Mouse (Mus musculus) heart, embryonic 12.5 days (tissue): ENCODE measurements at regions not wholly inside any gene's neighbourhood (a gene's known extent, or its start where the extent isn't known, plus 50 kb on each side); places are given as distances from the start of the nearest gene placed in this dataset.
"Not testable (repeated sequence)": the region's sequence is repeated elsewhere in the genome, so short reads cannot be mapped to it uniquely, and the experiment has no call there.

ENCODE experiments used
- ATAC-seq: fragments of 200-750 bp; cut with Nextera tagmentation; 2 replicates; pipeline ENCODE4 v1.8.0; 2017; ENCODE audit warnings: moderate TSS enrichment, moderate library complexity; ENCODE audit not compliant: insufficient number of reproducible peaks, low FRiP score
- H3K27ac ChIP-seq: fragments of 300-500 bp; sonication (generic); 2 replicates; pipeline ENCODE4 v1.5.1; 2016; ENCODE audit warnings: mild to moderate bottlenecking, moderate library complexity; ENCODE audit not compliant: poor library complexity, severe bottlenecking
- H3K27me3 ChIP-seq: fragments of 300-500 bp; sonication (generic); replicated peaks from 2 replicates; pipeline ENCODE4 v1.6.1; 2016; ENCODE audit warnings: mild to moderate bottlenecking, moderate library complexity
- H3K36me3 ChIP-seq: fragments of 300-500 bp; sonication (generic); 2 replicates; pipeline ENCODE4 v1.6.1; 2016; ENCODE audit warnings: mild to moderate bottlenecking, moderate library complexity
- H3K4me1 ChIP-seq: fragments of 300-500 bp; sonication (generic); replicated peaks from 2 replicates; pipeline ENCODE4 v1.6.1; 2016; ENCODE audit warnings: mild to moderate bottlenecking
- H3K4me2 ChIP-seq: fragments of 300-500 bp; sonication (generic); 2 replicates; pipeline ENCODE4 v1.6.1; 2016; ENCODE audit warnings: mild to moderate bottlenecking, moderate library complexity
- H3K4me3 ChIP-seq: fragments of 300-500 bp; sonication (generic); 2 replicates; pipeline ENCODE4 v1.5.1; 2016; ENCODE audit warnings: mild to moderate bottlenecking
- H3K9ac ChIP-seq: fragments of 300-500 bp; sonication (generic); 2 replicates; pipeline ENCODE4 v1.6.1; 2016; ENCODE audit warnings: mild to moderate bottlenecking, moderate library complexity
- H3K9me3 ChIP-seq: fragments of 300-500 bp; sonication (generic); replicated peaks from 2 replicates; pipeline ENCODE4 v1.6.1; 2016; ENCODE audit warnings: mild to moderate bottlenecking, moderate library complexity
- WGBS: fragments of 180-500 bp; shearing (Covaris S2); methylation state at CpG from one replicate; pipeline ENCODE4 v1.1.7; 2016; 5-methylcytosine and 5-hydroxymethylcytosine counted together

GRCm38 (mm10) chr1:189119941-189120735 is 112.5 kb upstream of the Kctd3 start:
- H3K27ac ChIP-seq: no peak overlapping the region
- no peaks in the 10 kb centered on the region for H3K36me3 ChIP-seq
- no peak overlapping the region for H3K4me2 ChIP-seq
- no peaks in the 10 kb centered on the region for H3K27me3 ChIP-seq
- no peaks in the 10 kb centered on the region for H3K4me1 ChIP-seq
- WGBS: 81% methylated on average over 6 of the region's 6 CpGs
- no peak overlapping the region for H3K4me3 ChIP-seq
- no peak for ATAC-seq
- H3K9ac ChIP-seq: no peak overlapping the region
- peaks cover 3% of the 10 kb centered on the region; the same call in 1 of the 2 replicates for H3K9me3 ChIP-seq

GRCm38 (mm10) chr1:189119005-189119404 is 111.4 kb upstream of the Kctd3 start:
- H3K9ac ChIP-seq, H3K36me3 ChIP-seq, H3K4me2 ChIP-seq, ATAC-seq, H3K4me1 ChIP-seq, H3K9me3 ChIP-seq, H3K27ac ChIP-seq, H3K27me3 ChIP-seq, H3K4me3 ChIP-seq: not testable (repeated sequence)
- WGBS: 57% methylated on average over 1 of the region's 1 CpGs

- no peak overlapping the region for H3K4me2 ChIP-seq
- no peaks in the 10 kb centered on the region for H3K36me3 ChIP-seq
- H3K9me3 ChIP-seq: peaks cover 3% of the 10 kb centered on the region; the same call in 1 of the 2 replicates
- H3K4me1 ChIP-seq: no peaks in the 10 kb centered on the region
- no peak overlapping the region for H3K4me3 ChIP-seq
- no peaks in the 10 kb centered on the region for H3K27me3 ChIP-seq
- 39% methylated on average over 5 of the region's 5 CpGs for WGBS
- peak; percentile 42; the same call in 1 of the 2 replicates for ATAC-seq
- H3K9ac ChIP-seq: no peak overlapping the region
- H3K27ac ChIP-seq: no peak overlapping the region
Observed at GRCm38 (mm10) chr1:189118582-189118981, 110.9 kb upstream of the Kctd3 start.

- Histone ChIP-seq H3K27me3 (no peaks in the 10 kb centered on the region), H3K4me1 (no peaks in the 10 kb centered on the region), H3K9me3 (no peaks in the 10 kb centered on the region), H3K27ac (no peak overlapping the region), H3K4me2 (no peak overlapping the region), H3K9ac (no peak overlapping the region), H3K4me3 (no peak overlapping the region), H3K36me3 (no peaks in the 10 kb centered on the region)
- WGBS: 78% methylated on average over 8 of the region's 8 CpGs
- ATAC-seq: no peak
Observed at GRCm38 (mm10) chr1:189115914-189116313, 108.3 kb upstream of the Kctd3 start.

- Histone ChIP-seq H3K27me3 (no peaks in the 10 kb centered on the region), H3K4me2 (no peak overlapping the region), H3K27ac (no peak overlapping the region), H3K9me3 (no peaks in the 10 kb centered on the region), H3K36me3 (no peaks in the 10 kb centered on the region), H3K4me3 (no peak overlapping the region), H3K9ac (no peak overlapping the region), H3K4me1 (no peaks in the 10 kb centered on the region)
- 91% methylated on average over 1 of the region's 1 CpGs for WGBS
- ATAC-seq: no peak
Observed at GRCm38 (mm10) chr1:189115279-189115678, 107.6 kb upstream of the Kctd3 start.

GRCm38 (mm10) chr1:189108260-189109035 is 100.8 kb upstream of the Kctd3 start:
- Histone ChIP-seq H3K9ac (no peak overlapping the region), H3K4me3 (no peak overlapping the region), H3K36me3 (no peaks in the 10 kb centered on the region), H3K27me3 (no peaks in the 10 kb centered on the region), H3K4me2 (no peak overlapping the region), H3K9me3 (no peaks in the 10 kb centered on the region), H3K4me1 (no peaks in the 10 kb centered on the region), H3K27ac (no peak overlapping the region)
- ATAC-seq: no peak
- WGBS: 69% methylated on average over 8 of the region's 8 CpGs

GRCm38 (mm10) chr1:189107841-189108240 is 100.2 kb upstream of the Kctd3 start:
- no peak overlapping the region for H3K27ac ChIP-seq
- WGBS: 63% methylated on average over 8 of the region's 8 CpGs

GRCm38 (mm10) chr1:189107156-189107555 is 99.5 kb upstream of the Kctd3 start:
- Histone ChIP-seq H3K36me3 (no peaks in the 10 kb centered on the region), H3K27me3 (no peaks in the 10 kb centered on the region), H3K9ac (no peak overlapping the region), H3K4me3 (no peak overlapping the region), H3K27ac (no peak overlapping the region), H3K4me1 (no peaks in the 10 kb centered on the region), H3K9me3 (no peaks in the 10 kb centered on the region), H3K4me2 (no peak overlapping the region)
- ATAC-seq: no peak
- WGBS: 86% methylated on average over 3 of the region's 3 CpGs

More at GRCm38 (mm10) chr1:189107841-189108240, 100.2 kb upstream of the Kctd3 start:
- H3K27me3 ChIP-seq: no peaks in the 10 kb centered on the region
- no peak overlapping the region for H3K4me2 ChIP-seq
- no peak for ATAC-seq
- no peaks in the 10 kb centered on the region for H3K36me3 ChIP-seq
- H3K4me1 ChIP-seq: no peaks in the 10 kb centered on the region
- H3K4me3 ChIP-seq: no peak overlapping the region
- H3K9me3 ChIP-seq: no peaks in the 10 kb centered on the region
- no peak overlapping the region for H3K9ac ChIP-seq

- Histone ChIP-seq H3K27ac (no peak overlapping the region), H3K9ac (no peak overlapping the region), H3K4me2 (no peak overlapping the region), H3K27me3 (no peaks in the 10 kb centered on the region), H3K4me1 (no peaks in the 10 kb centered on the region), H3K9me3 (no peaks in the 10 kb centered on the region), H3K36me3 (no peaks in the 10 kb centered on the region), H3K4me3 (no peak overlapping the region)
- 69% methylated on average over 4 of the region's 4 CpGs for WGBS
- ATAC-seq: no peak
Observed at GRCm38 (mm10) chr1:189105276-189105675, 97.6 kb upstream of the Kctd3 start.

GRCm38 (mm10) chr1:189102781-189103180 is 95.1 kb upstream of the Kctd3 start:
- Histone ChIP-seq H3K4me1 (no peaks in the 10 kb centered on the region), H3K27me3 (no peaks in the 10 kb centered on the region), H3K4me2 (no peak overlapping the region), H3K36me3 (no peaks in the 10 kb centered on the region), H3K27ac (no peak overlapping the region), H3K9ac (no peak overlapping the region), H3K9me3 (no peaks in the 10 kb centered on the region), H3K4me3 (no peak overlapping the region)
- 56% methylated on average over 3 of the region's 3 CpGs for whole genome bisulfite sequencing
- ATAC-seq: no peak

GRCm38 (mm10) chr1:189099121-189099520 is 91.5 kb upstream of the Kctd3 start:
- H3K9ac ChIP-seq: no peak overlapping the region
- H3K9me3 ChIP-seq: no peaks in the 10 kb centered on the region
- ATAC-seq: no peak
- no peak overlapping the region for H3K4me2 ChIP-seq
- H3K36me3 ChIP-seq: no peaks in the 10 kb centered on the region
- no peaks in the 10 kb centered on the region for H3K4me1 ChIP-seq
- H3K27ac ChIP-seq: no peak overlapping the region
- H3K27me3 ChIP-seq: no peaks in the 10 kb centered on the region
- H3K4me3 ChIP-seq: no peak overlapping the region
- WGBS: 49% methylated on average over 2 of the region's 2 CpGs
